Mouse (Mus musculus) olfactory bulb, adult 2 months (tissue): ENCODE measurements around the gene Angptl8.

Experiments
- CTCF ChIP-seq: fragments of 200-500 bp; IDR thresholded peaks from 2 replicates; pipeline ENCODE4 v1.5.1; 2012; ENCODE audit warnings: low read depth, mild to moderate bottlenecking, low read length, moderate library complexity; ENCODE audit not compliant: insufficient read depth
- POLR2A ChIP-seq: fragments of 200-500 bp; IDR thresholded peaks from 2 replicates; pipeline ENCODE4 v1.6.1; 2012; ENCODE audit warnings: mild to moderate bottlenecking, low read depth, low read length, moderate library complexity; ENCODE audit not compliant: insufficient read depth

DNA sequence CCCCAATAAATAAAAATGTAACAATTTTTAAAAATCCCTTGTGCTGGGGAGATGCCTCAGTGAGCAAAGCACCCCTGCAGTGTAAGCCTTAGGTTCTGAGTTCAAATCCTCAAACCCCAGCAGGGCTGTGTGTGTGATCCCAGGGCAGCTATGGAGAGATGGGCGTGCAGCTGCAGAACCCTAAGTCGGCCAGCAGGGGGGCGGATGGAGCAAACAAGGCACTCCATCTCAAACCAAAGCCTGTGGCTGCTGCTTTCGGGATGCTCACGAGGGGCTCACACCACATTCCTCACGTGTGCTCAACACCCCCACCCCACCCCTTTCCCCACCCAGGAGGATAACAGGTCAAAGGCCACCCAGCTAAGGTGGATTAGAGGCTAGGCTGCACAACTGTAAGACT, 48.4 kb upstream of the Angptl8 start:
- no peak for TF ChIP-seq POLR2A
- TF ChIP-seq CTCF: peak; percentile 61; the same call in 1 of the 2 replicates
